Mouse (Mus musculus) A20 (cell line): ENCODE measurements at regions not wholly inside any gene's neighbourhood (a gene's known extent, or its start where the extent isn't known, plus 50 kb on each side); places are given as distances from the start of the nearest gene placed in this dataset.
A peak's percentile ranks its signal among the peaks of the same experiment; 100 is the strongest.

Experiments used
- DNase-seq: peaks from one replicate; pipeline ENCODE4 v3.0.0-alpha.2; 2011; ENCODE audit warnings: low read depth, low spot score

DNA sequence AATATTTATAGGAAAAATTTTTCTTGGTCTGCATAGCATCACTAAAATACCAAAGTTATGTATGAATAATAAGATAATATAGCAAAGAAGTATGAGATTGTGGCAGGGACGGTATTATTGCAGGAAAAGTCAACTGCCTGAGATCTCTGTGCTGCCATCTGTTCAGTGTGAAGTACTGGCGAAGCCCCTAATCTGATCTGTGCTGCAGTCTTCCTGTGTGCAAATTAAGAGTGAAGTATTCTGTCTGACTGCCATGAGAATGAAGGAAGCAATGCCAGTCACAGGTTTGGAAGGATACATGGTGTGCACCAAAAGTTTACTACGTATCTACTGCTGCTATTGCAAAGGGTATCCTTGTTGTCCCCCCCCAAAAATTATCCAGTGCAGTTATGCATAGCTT is 501.5 kb downstream of the Rab28 start:
- DNase-seq: no peak

GRCm38 (mm10) chr5:41204417-41204816 is 503.5 kb downstream of the Rab28 start:
- no peak for DNase-seq

DNA sequence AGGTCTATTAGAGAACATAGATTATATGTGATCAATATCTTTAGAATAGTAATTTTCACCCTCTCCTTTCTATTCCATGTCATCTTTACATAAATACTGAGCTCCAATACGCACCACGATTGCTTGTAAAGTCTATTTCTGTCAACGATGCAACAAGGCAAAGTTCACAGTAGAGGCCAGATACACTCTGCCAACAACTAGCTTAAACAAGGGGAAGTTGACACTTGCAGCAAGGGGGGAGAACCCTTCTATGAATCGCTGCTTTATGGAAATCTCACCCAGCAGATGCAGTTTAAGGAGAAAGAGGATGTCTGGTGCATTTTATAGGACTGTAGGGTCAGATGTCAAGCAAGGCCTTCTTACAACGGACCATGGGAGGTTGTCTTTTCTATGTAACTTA is 520.8 kb downstream of the Rab28 start:
- DNase-seq: no peak

- no peak for DNase-seq
Observed at GRCm38 (mm10) chr5:41177220-41177619, 530.7 kb downstream of the Rab28 start.

DNA sequence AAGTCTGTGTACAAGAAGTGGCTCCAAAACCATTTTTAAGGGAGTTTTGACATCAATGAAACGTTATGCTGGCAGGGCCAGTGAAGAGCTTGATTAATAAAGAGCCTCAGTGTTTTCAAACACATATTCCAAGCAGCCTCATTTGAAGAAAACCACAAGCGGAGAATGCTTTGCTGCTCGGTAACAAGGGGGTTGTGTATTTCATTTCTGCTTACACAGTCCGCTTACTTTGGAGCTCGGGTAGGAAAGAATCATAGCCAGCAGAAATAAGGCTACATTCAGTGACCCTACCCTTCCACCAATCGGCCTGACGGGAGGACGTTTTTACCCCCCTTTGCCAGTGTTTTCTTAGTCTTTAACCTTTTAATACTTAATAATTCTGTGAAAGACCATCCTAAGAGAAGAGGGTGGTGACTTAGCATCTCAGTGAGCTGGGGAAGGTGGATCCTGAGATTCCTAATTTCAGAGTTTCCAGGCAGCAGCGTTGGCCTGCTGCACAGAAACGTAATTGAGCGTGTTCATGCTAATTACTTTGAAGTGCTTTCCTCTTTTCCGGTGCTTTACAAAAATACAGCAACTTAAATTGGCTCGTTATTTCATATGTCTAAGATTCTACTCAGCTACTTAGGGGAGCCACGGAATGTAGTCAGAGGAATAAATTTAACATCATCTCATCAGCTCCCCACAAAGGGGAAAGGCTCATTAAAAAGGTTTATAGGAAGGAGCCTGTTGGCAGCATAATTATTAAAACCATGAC is 541.9 kb downstream of the Rab28 start:
- DNase-seq: no peak

DNA sequence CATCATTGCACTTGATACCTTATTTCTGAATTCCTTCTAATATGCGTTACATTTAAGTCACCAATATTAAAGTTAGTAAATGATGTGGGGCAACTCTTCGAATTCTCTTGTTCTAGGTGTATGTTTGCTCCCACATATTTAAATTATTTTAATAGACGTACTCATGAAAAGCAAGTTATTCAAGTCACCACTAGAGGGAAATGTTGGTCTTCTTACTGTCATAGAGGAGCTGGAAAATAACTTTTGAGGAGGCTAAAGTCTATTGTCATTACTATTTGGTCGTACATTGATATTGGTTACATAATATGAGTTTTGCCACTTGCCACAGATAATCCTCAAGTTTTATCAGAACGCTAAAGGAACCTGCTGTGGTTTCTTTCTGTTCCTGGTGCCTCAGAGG is 582.9 kb downstream of the Rab28 start:
- peak; percentile 10 for DNase-seq

- DNase-seq: no peak
Observed at GRCm38 (mm10) chr5:41117658-41118057, 590.3 kb downstream of the Rab28 start.

GRCm38 (mm10) chr5:41087773-41088172 is 620.2 kb downstream of the Rab28 start:
- no peak for DNase-seq

GRCm38 (mm10) chr5:41076412-41076811 is 631.5 kb downstream of the Rab28 start:
- DNase-seq: no peak

GRCm38 (mm10) chr5:41061646-41062045 is 646.3 kb downstream of the Rab28 start:
- DNase-seq: no peak

DNA sequence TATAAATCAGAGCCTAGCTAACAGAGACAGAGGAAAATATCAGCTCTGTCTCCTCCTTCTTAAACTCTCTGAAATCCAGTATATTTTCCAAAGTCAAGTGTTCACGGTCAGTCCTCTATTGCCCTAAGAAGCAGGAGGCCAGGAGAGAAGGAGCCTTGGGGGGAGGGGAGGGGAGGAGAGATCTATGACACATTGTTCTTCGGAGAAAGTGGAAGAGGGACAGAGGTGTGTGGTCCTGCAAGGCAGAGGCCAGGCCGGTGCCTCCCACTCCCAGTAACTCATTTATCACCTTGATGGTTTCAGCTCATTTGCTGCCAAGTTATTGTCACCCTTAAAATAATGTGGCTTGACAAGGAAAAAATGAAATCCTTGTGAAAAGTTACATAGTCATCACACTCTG is 646.7 kb downstream of the Rab28 start:
- DNase-seq: no peak

GRCm38 (mm10) chr5:41058015-41058414 is 649.9 kb downstream of the Rab28 start:
- DNase-seq: no peak

DNA sequence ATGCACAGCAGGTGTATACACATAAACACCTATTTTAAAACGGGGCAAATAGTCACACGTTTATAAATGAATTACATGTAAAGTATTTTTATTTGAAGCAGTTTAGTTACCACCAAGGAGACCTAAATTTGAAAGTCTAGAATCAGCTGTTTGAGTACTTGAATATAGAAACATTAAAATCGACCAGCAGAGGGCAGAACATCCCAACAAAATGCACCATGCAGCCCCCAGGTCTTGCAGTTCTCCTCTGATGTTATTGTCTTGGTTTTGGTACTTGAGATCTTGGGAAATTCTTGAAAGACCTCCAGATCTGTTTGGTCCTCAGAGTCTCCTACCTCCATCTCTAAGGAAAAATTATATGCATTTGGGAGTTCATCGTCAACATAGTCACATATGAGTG is 656.0 kb downstream of the Rab28 start:
- peak; percentile 6 for DNase-seq

- no peak for DNase-seq
Observed at GRCm38 (mm10) chr5:41048515-41048914, 659.4 kb downstream of the Rab28 start.

DNA sequence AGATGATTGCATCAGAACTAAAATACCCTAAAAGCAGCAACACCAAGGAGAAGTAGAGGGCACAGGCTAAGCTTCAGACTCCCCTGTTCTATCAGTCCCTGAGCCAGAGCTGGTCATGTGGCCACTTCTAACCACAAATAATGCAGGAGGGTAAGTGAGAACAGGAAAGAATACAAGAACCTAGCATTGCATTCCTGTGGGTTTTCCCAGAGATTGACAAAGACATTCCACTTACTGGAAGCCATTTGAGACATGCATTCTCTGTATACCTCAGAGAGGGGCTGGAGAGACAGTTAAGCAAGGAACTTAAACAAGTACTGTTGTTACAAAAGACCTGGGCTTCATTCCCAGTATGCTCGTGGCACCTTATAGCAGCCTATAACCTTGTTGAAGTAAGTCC is 662.7 kb downstream of the Rab28 start:
- no peak for DNase-seq

DNA sequence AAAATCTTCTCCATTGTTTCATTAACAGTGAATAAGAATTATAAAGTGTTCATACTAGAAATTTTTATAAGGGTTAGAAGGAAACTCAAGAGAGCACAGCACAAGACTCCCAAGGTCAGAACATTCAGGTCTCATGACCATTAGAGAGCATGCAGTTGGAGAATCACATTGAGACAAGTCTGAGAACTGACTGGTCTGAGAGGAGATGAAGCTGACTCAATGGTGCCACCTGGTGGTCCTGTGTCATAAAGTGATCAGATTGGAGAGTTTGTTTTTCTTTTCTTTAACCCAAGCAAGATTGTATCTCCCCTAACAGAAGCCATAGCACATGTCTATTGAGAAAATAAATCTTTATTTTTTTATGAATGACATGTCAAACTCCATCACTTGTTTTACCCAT is 663.5 kb downstream of the Rab28 start:
- DNase-seq: peak; percentile 32

DNA sequence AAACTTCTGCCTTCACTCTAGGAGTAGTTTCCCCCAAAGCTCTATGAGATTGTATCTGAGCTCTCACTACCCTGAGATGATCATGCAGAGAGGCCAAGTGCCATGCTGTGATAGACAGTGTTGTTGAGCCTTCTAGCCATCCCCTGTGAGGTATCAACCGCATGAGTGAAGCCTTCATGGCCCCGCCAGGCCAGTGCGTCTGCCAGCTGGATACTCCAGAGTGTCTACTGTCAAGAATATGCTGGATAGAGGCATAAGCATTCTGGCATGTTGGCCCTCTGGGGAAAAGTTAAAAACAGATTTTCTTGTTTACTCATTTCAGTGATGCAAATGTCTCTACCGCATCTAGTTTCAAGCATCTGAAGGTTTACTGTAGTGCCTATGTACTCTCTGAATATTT is 669.2 kb downstream of the Rab28 start:
- no peak for DNase-seq

DNA sequence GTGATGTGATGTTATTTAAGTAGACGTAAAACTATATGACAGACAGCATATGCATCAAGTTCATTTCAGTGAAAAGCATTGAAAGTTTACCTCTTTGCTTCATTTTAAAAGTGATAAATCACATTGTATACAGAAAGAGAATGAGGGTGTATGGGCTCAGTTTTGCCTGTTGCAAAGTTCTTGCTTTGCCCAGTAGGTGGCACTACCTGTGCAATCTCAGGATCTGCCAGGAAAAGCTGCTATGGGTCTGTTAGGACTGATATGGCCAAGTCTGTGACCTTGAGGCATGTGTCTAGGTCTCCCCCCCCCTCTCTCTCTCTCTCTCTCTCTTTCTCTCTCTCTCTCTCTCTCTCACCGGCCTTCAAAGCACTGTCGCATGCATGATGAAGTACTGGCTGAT is 701.3 kb downstream of the Rab28 start:
- DNase-seq: no peak

DNA sequence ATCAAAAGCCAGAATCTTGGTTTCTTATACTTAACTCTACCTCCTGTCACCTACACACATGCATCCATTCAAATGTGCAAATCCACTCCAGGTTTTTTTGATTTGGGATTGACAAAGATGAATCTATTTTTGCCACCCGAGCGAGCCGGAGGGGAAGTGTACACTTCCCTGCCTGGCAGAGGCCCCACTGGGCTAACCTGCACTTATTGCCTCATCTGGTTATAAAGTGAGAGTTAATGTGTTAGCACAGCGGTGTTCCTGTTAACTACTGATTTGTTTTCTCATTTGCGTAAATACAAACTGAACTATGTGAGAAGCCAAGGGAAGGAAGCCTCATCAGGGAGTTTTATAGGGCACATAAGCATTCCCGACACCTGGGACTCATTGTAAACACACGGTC is 721.4 kb downstream of the Rab28 start:
- DNase-seq: no peak

DNA sequence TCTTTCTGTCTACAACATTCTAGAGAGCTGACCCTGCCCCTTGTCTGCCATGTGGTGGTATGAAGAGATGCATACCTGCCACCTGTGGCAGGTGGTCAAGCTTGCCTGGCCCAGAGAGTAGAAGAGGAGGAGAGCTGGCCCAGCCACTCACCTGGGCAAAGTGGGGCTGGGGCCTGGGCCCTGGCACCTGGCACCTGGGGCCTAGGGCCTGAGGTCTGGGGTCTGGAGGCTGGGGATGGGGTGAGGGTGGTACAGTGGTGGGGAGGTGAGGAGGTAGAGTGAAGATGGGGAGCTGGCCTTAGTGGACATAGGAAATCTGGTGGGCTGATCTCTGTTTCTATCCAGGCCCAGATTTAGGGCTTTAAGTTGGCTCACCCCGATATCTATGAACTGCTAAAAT is 733.1 kb downstream of the Rab28 start:
- no peak for DNase-seq

DNA sequence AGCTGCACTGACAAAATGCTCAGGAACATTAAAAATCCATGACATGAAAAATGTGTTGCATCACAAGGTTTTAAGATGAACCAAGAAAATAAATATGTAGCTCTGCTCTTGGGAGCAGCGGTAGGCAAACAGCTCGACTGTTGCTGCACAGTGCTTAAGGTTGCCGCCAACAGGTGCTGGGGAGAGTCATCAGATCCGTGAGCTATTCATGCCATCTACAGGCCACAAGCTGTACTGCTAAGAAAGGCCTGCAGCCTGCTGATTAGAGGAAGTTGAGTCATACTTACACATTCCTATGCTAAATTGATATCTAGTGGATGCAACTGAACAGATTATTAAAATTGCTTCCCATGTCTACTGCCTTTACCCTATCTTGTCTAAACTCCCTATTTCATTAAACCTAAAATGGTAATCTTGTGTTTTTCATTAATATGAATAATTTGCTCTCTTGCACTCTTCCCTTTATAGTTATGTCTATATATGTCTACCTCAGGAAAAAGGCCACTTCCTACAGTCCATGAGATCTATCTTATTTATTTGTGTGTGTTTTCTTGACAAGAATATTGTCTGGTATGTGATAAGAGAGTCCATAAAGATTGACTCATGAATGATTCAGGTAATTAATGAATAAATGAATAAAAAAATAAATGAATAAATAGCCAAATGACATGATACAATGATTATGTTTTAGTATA is 754.9 kb downstream of the Rab28 start:
- peak; percentile 6 for DNase-seq

DNA sequence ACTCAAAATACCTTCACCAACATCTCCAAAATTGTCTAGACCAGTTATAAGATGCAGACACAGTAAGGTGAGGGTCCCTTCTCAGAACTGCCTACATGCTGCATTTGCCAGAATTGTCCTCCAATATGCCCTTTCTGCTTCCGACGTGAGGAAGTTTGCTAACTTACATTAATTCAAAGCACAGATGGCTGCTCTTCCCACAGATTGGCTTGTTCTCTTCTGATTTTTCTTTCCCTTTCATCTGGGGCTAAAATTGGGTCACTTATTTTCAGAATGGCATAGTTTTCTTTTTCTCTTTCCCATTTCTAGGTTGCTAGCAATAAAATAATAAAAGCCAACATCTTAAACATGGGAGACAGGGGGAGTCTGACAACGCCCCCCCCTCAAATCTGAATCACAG is 778.8 kb downstream of the Rab28 start:
- DNase-seq: no peak

DNA sequence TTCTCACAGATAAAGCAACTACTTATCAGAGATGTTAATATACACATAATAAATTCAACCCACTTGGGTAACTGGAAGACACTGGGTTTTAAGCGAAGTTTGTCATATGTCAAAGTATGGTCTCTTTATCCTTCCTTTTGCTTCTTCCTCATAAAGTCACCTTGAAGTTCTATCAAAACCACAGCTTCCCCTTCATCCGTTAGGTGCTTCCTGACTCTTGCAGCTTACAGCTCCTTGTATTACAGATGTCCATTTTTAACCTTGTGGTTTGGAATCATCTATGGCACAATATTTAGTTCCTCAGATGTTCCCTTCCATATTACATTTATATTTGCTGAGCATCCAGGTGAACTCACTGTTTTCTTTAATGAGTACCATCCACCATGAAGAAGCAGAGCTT is 787.0 kb downstream of the Rab28 start:
- no peak for DNase-seq
